Mouse (Mus musculus) urinary bladder, postnatal 25 days (tissue): ENCODE data around the gene Oaz3.

Experiments
- DNase-seq: peaks from one replicate; pipeline ENCODE4 v3.0.0; 2022; ENCODE audit warnings: low spot score

Gene Oaz3

DNA sequence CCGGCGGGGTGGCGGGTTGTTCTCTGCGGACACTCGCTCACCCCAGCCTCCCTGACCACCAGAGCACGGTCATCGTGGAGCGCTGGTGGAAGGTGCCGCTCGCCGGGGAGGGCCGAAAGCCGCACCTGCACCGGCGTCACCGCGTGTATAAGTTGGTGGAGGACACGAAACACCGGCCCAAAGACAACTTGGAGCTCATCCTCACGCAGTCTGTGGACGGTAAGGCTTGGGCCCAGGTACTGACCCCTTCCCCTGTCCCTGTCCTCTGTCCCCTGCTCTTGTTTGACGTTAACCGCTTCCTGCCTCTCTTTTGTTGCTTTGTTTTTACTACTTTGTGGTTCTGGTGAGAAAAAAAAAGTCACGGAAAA lies at the start of gene Oaz3:
Gene Oaz3, minus strand, starts transcription at position 319 of the 368 bp plus-strand sequence.
- no peak for DNase-seq

DNA sequence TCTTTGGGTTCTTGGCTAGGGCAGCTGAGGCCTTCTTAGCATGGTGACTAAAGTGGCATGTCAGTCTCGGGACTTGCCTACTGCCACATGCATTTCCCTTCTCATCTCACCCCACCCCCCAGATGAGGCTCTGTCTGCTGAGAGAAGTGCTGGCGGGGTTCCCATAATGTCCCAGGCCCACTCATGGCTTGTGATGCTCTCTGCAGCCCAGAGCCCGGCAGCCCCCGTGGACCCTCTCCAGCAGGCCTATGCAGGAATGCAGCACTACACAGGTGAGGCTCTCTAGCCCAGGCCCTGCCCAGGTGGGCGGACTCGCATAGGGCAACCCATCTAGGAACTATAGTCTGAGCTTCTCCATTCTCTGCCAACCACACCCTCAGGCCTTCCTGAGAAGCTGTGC lies 43.9 kb upstream of the Oaz3 start:
- DNase-seq = no peak

DNA sequence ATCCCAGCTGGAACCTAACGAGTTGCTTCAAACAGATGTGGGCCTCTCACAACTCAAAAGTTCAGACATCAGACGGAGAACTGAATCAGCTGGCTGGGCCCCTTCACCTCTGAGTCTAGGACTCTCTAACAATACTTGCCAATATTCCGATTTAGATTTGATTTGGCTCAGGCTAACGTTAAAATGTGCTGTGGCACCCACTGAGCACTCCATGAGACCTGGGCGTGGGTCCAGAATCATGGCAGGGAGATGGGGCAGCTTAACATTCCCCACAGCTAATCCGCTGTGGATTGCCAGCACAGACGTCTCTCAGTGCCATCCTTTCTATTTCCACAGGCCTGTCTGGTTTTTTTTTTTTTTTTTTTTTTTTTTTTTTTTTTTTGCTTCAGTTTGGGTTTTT lies 42.2 kb upstream of the Oaz3 start:
- no peak for DNase-seq

DNA sequence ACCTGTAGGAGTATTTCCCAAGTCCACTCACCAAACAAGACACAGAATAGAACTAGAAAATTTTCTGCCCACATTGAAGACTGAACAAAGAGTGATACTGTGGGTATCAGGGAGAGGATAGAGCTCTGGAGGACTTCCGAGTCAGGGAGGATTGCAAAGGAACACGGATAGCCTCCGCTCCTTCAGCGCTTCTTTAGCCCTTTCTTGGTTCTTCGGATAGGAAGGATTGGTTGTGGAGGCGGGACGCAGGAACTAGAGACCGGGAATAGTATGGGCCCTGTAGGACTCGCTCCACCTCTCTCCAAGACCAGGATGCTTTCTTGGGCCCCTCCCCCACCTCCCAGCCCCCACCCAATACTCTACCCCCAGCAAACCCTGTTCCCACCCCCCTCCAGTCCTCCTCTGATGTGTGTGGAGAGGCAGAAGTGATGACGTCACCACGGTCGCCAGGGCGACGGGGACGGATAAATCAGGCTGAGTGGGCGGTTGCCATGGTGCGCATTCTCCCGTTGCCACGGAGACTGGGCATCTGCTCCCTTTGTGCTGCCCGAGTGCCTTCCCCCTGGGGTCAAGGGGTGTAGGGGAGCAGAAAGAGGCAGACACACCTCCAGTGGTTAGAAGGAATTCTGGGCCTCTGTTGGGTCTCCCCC lies 40.2 kb upstream of the Oaz3 start:
- no peak for DNase-seq

DNA sequence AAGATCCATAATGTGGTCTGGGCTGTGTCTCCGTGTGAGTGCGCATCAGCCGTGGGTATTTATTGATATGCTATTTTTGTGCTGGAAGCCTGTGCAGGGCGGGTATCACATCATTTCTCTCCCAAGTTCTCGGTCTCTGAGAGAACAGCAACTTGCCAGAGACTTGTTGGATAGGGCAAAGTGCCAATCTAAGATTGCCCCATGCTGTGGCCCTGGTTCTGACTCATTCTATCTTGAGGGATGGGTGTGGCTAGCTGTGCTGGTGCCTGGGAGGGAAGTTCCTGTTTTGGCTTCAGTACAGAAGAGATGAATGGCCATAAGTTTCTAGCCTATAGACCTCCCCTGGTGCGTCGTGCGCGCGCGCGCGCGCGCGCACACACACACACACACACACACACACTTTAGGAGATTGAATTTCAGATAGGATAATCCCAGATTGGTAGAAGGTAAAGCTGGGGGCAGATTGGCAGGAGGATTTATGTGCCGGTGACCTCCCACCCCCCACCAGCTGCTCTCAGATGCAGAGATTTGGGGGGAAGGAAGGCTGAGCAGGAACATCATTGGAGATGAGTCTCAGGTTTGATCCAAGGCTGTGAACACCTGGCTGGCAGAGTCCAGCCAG lies 39.2 kb upstream of the Oaz3 start:
- DNase-seq = peak; percentile 15

DNA sequence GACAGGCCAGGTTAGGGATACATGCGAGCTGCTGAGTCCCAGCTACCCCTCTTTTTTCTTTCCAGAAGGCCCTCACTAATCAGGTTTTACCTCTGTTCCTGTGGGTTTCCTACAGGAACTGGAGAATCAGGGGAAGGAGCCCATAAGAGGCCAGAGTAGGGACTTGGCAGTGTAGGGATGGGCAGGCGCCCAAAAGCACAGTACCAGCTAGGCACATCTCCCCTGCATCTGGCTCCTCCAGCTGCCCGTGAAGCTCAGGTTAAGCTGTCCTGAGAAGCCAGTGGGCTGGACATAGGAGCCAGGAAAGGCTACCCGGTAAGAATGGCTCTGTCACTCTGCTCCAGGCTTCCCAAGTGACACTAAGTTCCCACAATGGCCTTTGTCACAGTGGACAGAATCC lies 37.7 kb upstream of the Oaz3 start:
- no peak for DNase-seq

DNA sequence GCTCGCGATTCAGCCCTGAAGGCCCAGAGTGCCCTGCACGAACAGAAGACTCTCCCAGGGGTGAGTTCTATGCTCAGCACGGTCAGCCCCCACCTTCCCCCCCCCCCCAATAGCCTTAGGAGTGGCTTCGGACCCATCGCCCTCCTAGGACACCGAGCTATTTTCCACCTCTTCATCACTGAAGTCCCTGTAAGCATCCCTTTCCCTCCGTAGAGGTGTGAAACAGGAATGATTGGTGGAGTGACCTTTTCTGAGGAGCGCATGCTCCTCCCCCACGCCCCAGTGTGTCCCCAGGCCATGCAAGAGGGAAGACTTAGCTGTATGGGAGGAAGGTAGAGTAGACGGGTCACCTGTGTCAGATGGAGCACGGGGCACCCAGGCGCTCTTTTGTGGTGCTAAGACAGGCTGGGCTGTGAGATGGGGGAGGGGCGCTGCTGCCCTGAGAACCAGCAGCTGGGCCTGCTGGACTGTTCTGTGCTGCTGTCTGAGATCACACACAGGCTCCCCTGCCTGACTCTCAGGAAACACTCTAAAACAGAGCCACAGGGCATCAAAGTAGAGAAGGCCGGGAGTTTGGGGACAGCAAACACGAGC lies 36.7 kb upstream of the Oaz3 start, which contains the start of gene Riiad1:
Gene Riiad1, minus strand, starts transcription at position 51 of the 594 bp plus-strand sequence.
- no peak for DNase-seq

DNA sequence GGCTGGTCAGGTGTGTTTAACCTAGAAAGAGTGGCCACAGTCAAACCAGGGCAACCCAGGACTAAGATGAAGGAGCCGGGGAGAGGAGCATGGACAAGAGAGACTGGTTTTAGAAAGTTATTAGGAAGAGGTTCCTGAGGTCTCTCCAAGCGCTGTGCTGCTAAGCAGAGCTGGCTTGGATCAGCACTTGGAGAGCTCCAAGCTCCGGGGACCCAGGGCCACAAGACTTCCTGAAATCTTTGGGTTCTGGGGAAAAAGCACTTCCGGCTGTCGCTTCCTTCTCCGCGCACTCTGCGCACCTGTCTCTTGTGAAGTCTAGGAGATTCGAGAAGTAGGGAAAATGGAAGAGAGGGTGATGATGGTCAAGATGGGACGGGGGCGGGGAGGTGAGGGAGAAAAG lies 35.8 kb upstream of the Oaz3 start:
- DNase-seq = no peak

DNA sequence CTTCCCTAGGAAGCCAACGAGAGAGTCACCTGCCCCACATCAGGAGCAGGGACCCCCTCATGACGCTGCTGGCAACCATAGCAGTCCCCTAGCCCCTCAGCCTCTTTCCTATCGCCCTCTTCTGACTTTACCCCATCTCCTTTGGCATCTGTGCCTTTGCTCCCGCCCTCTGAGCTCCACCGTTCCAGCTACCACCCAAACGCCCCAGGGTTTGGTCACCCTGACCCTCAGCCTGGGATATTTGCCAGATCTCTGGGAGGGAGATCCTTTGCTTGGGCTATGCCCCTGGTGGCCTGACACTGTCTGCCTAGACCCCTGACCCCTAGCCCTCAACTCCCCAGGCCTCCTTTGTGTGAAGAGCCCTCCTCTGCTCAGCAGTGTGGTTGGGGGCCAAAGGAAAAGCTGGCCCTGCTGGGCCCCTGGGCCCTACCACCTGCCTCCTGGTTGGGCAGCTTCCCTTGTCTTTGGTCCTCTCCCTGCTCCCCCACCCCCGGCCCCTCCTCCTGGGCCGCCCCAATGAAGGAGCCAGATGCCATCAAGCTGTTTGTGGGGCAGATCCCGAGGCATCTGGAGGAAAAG lies 35.0 kb upstream of the Oaz3 start:
- DNase-seq = no peak

DNA sequence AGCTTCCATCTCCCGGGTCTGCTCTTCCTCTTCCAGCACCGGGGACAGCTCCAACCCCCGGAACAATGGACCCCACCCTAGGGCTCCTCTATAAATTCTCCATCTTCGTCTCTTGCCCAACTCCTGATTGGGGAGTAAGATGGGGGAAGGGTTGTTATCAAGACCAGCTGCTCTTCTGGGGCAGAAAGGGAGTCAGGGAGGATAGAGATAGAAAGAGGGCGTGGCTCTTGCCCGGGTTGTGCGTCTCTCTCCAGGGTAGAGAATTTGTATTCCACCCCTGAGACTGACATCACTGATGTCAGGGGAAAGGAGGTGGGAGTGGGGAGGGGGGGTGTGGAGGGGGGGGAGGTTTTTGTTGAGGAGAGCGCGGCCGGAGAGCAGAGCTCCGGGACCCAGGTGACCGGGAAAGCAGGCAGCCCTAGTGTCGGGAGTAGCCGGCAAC lies 34.3 kb upstream of the Oaz3 start, which contains the start of gene Celf3:
Gene Celf3, plus strand, starts transcription at position 315 of the 442 bp plus-strand sequence.
- DNase-seq = no peak

DNA sequence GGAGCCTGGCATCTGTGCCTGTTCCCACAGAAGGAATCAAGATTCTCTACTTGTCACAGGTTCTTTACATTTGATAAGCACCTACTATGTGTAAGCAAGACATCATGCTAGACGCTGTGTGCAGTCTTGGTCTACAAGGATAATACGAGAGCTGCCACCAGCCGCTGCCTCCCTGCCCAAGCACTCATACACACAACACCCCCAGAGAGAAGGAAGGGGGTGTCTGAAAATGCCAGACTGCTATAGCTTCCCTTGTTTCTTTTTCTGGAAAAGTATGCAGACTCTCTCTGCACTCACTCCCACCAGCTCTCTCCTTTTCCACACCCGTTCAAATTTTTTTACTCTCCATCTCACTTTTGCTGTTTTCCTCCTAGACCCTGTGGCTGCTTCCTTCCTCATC lies 33.7 kb upstream of the Oaz3 start:
- DNase-seq = no peak

DNA sequence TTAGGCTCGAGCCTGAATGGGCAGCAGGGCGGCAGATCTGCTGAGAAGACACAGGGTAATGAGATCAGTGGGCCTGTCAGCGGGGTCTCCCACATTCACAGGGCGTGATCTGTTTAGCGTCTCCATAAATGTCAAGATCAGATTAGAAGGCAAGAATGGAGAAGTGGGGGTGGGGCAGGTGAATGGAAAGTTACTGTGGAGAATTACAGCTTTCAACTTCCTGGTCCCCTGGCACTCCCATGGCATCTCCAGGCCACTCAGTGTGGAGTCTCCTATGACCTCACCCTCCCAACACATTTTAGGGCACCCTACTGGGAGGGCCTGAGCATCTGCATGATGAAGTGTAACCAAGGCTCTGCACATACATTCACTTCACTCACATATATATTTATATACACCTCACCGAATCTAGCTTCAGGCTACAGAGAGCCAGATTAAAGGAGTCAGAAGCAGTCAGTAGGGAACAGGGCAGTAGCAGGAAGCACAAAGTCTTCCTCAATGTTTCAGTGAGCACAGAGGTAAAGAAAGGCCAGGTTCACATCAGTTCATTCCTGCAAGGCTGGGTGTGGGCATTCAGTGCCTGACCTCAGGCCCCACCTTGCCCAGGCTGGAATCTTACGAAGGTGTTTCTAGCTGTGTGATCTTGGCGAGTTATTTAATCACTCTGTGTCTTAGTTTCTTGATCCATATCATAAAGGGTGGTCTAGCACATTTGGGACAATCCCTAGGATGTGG lies 32.8 kb upstream of the Oaz3 start:
- DNase-seq = no peak

DNA sequence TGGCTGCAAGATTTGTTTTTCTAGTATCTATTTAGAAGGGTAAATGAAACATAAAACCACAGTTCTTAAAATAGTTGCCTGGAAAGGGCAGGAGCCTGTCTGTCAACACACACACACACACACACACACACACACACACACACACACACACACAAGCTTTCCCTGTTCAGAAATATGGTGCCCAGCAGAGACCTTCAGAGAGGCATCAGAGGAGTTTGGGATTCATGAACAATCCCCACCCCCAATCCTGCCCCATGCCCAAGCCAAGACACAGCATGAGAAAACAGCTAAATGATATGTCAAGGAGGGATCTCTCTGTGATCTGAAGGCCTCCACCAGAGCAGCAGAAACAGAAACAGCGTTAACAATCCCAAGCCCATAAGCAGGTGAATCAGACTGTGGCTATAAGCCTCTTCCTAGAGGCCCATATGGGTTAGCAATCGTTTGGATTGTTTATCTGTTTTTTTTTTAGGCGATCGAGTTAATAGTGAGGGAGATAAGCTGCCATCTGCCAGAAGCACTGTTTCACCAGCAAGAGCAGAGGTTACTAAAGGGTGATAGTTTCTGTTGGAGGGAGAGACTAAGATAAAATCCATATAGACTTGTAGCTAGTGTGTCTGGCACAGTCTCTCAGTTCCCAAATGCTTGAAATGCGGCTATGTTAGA lies 30.0 kb upstream of the Oaz3 start:
- DNase-seq = no peak

DNA sequence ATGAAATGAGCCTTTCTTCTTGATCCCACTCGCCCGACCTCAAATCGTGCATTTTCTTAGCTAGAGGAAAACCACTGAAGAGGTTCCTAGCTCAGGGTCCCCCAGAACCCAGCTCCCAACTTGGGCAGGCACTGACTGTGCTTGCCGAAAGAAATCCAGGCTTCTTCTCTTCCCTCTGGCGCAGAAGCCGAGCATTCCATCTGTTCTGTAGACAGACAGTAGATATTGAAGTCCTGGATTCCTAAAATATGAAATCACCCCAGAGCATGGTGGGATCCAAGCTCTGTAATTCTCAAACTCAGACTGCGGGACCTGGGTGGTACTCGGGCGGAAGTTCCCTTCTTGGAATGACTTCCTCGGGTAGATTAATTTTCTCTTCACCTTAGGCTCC lies 29.4 kb upstream of the Oaz3 start:
- DNase-seq = no peak

DNA sequence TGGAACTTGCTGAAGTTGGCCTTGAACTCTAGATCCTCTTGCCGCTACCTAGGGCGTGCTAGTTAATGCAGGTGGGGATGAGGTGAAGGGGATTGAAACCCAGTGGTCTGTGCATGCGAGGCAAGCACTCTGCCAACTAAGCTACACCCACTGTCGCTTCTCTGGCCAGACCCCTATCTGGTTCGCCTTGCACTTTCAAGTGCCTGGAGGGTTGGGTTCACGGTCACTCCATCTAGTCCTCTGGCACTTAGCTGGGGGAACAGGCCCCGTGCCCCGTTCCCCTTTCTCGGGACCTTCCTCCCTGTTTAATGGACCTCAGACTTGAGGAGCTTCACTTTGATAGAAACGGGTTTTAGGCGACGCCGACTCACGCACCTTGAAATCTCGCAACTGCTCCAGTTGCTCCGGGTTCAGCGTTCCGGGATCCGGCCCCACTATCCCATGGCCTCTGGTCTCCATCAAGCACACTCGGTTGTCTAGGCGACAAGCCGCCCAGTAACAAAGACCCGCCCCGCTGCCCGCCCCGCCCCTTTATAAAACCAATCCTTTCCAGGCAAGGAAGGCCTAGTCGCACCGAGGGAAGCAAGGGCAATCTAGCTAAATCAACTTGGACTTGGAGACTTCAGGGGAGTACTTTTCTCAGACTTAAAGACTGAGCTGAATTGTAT lies 28.9 kb upstream of the Oaz3 start:
- peak; percentile 18 for DNase-seq

DNA sequence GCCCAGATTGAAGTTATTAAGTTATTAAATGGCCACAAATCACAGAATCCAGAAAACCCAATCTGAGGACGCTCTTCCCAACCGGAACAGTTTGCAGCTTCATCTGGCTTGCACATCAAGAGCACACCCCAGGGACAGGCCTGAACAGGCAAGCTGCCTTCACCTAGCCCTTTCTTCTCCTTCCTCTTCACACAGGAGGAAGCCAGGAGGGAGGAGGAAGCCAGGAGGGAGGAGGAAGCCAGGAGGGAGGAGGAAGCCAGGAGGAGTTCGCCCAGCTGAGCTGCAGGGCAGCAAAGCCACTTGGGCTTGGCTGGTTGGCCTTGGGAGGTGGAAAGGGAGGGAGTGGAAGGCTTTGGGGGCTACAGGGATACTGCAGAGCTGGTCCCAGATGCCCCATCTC lies 25.2 kb upstream of the Oaz3 start:
- DNase-seq = no peak

DNA sequence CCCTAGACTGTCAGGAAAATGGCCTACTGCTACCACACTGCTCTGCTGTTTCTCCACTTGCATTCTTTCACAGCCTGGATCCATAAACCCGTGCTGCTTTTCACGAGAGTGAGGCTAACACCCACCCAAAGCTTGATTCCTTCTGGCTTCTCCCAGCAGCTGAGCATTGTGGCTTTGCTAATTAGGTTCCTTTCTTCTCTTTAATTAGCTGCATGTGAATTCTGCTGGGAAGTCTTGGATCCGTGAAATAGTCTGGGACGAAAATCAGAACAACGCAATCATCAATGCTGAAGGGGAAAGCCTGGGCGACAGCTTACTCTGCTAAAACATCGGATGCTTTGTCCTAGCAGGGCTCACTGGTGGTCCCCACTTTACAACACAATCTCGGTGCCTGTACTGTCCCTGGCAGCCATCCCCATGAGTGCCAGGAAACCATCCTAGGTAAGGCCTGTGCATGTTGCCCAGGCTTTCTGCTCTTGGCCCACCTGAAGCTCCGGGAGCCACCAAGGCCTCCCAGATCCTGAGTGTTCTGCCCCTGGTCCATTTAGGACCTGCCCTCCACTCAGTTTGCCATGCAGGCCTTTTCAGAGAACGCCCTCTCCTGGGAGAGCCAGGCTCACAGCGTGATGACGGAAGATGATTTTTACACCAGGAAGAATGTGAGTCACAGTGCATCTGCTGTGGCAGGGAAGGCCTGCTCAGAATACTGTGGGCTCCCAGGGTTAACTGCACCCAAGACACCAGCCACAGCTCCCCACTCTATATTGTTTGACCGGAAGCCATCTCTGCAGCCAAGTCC lies 22.1 kb upstream of the Oaz3 start:
- DNase-seq = no peak

DNA sequence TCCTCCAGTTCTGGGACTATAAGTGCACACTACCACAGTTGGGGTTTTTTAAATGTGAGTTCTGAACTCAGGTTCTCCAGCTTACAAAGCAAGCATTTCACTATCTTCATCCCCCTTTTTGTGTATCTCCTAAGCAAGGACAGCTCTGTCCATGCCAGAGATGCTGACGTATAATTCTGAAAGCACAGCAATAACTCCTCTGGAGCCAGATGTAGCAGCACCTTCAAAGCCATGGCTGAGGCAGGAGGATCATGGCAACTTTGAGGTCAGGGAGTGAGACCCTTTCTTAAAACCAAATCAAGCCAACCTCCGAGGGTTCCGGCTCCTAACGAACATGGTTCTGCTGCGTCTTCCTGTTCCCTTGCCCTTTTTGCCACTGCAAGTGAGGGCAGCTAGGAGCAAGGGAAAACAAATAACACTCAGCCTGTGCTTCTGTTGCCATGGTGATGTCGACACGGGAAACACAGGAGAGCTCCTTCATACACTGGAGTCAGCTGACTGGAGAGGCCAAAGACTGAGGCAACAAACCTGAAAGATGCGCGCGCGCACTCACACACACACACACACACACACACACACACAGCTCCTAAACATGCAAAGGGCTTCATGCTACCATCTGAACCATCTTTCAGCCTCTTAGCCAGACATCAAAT lies 20.3 kb upstream of the Oaz3 start:
- no peak for DNase-seq

DNA sequence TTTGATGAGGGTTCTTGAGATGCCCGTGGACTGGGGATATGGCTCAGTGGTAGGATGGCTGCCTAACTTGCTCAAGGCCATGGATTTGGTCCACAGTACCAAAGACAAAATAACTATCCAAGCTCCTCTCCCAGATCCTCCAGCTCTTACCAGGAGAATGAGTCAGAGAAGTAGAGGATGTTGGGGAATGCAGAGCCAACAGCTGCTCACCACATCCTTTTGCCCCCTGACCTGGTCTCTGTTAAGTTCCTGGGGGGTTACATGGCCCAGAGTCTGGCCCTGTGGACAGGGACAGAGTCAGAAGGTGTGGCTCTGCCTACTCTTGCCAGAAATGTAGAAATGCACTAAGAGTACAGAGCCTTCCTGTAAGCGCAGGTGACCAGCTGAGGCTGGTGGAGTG lies 16.1 kb upstream of the Oaz3 start:
- DNase-seq = no peak

DNA sequence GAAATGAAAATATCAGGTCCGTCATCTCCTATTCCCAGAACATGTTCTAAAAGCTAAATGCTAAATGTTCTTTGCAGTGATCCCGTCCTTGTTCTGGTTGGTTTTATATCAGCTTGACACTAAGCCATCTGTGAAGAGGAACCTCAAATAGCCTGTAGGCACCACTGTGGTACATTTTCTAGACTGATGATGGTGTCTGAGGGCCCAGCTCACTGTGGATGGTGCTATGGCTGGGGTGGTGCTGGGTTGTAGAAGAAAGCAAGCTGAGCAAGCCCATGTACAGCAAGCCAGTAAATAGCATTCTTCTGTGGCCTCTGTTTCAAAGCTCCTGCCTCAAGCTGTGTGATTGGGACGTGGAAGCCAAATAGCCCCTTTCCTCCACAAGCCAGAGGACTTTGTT lies 13.3 kb upstream of the Oaz3 start:
- no peak for DNase-seq
